Mouse (Mus musculus) heart, embryonic 16.5 days (tissue): ENCODE measurements at regions not wholly inside any gene's neighbourhood (a gene's known extent, or its start where the extent isn't known, plus 50 kb on each side); places are given as distances from the start of the nearest gene placed in this dataset.

Experiments used
- ATAC-seq: fragments of 200-750 bp; cut with Nextera tagmentation; replicated peaks from 2 replicates; pipeline ENCODE4 v1.8.0; 2017; ENCODE audit warnings: moderate number of reproducible peaks; ENCODE audit not compliant: insufficient read depth, low FRiP score; ENCODE audit errors: extremely low read depth
- H3K27ac ChIP-seq: fragments of 300-500 bp; sonication (generic); 2 replicates; pipeline ENCODE4 v1.5.1; 2014; ENCODE audit warnings: mild to moderate bottlenecking, low read length, control low read depth, moderate library complexity
- H3K27me3 ChIP-seq: fragments of 300-500 bp; sonication (generic); 2 replicates; pipeline ENCODE4 v1.6.1; 2014; ENCODE audit warnings: low read length, mixed read lengths; ENCODE audit not compliant: control insufficient read depth, insufficient read depth
- H3K36me3 ChIP-seq: fragments of 300-500 bp; sonication (generic); 2 replicates; pipeline ENCODE4 v1.6.1; 2014; ENCODE audit not compliant: control insufficient read depth, insufficient read depth
- H3K4me1 ChIP-seq: fragments of 300-500 bp; sonication (generic); 2 replicates; pipeline ENCODE4 v1.6.1; 2014; ENCODE audit warnings: low read length, mixed read lengths; ENCODE audit not compliant: control insufficient read depth, insufficient read depth
- H3K4me2 ChIP-seq: fragments of 300-500 bp; sonication (generic); 2 replicates; pipeline ENCODE4 v1.6.1; 2014; ENCODE audit warnings: low read depth, mild to moderate bottlenecking, control low read depth, low read length
- H3K4me3 ChIP-seq: fragments of 300-500 bp; sonication (generic); 2 replicates; pipeline ENCODE4 v1.5.1; 2014; ENCODE audit warnings: mild to moderate bottlenecking, control low read depth, low read length
- H3K9ac ChIP-seq: fragments of 300-500 bp; sonication (generic); 2 replicates; pipeline ENCODE4 v1.6.1; 2014; ENCODE audit warnings: low read length, control low read depth
- H3K9me3 ChIP-seq: fragments of 300-500 bp; sonication (generic); replicated peaks from 2 replicates; pipeline ENCODE4 v1.6.1; 2016; ENCODE audit warnings: low read length; ENCODE audit not compliant: control insufficient read depth
- WGBS: fragments of 180-500 bp; shearing (Covaris S2); extraction: QIAGEN DNeasy Blood & Tissue Kit; methylation state at CpG from one replicate; pipeline ENCODE4 v1.1.7; 2014; 5-methylcytosine and 5-hydroxymethylcytosine counted together

DNA sequence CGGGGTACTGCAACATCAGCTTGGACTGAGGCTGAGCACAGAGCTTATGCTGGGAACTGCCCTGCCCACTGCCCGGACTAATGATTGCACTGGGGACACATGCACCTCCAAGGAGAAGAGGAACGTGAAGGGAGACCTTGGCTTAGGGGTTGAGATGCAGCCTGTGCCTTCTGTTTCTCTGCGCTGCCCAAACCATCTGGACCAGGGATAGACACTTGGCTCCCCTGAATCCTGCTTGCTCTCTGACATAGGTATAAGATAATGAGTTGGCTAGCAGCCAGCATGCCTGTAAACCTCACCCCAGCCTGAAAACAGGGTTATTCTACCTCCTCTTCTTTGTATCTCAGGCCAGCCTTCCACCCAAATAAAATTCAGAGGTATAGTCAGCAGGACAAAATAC is 81.5 kb downstream of the Ackr3 start:
- no peak for ATAC-seq
- no peaks in the 10 kb centered on the region for H3K36me3 ChIP-seq
- H3K9me3 ChIP-seq = 0 out of 2 replicates have a peak, but pooled peaks cover 3% of the 10 kb centered on the region
- H3K4me3 ChIP-seq = no peak overlapping the region
- H3K4me2 ChIP-seq = no peak overlapping the region
- 50% methylated on average over 4 of the region's 4 CpGs for WGBS
- H3K27ac ChIP-seq = no peak overlapping the region
- H3K27me3 ChIP-seq = no peaks in the 10 kb centered on the region; the same call in 1 of the 2 replicates
- H3K4me1 ChIP-seq = peaks cover 7% of the 10 kb centered on the region
- no peak overlapping the region for H3K9ac ChIP-seq

DNA sequence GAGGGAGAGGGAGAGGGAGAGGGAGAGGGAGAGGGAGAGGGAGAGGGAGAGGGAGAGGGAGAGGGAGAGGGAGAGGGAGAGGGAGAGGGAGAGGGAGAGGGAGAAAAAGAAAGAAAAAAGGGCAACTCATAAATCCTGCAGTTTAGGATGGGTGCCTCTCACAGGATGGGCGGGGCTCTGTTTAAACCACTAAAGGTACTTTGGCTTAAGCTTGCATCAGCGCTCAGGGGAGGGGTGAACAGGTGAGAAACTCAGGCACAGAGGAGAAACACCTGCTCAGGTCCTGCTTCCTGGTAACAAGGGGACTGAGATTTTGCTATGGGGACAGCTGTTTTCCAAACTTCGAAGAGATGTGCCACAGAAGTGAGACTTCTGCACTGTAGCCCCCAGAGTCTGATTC is 83.5 kb downstream of the Ackr3 start:
- H3K9me3 ChIP-seq = no peaks in the 10 kb centered on the region
- no peaks in the 10 kb centered on the region for H3K36me3 ChIP-seq
- WGBS = 89% methylated on average over 3 of the region's 3 CpGs
- no peak overlapping the region for H3K27ac ChIP-seq
- no peak overlapping the region for H3K4me2 ChIP-seq
- no peak for ATAC-seq
- no peak overlapping the region for H3K9ac ChIP-seq
- H3K4me3 ChIP-seq = no peak overlapping the region
- peaks cover 8% of the 10 kb centered on the region for H3K4me1 ChIP-seq
- no peaks in the 10 kb centered on the region; the same call in 1 of the 2 replicates for H3K27me3 ChIP-seq

DNA sequence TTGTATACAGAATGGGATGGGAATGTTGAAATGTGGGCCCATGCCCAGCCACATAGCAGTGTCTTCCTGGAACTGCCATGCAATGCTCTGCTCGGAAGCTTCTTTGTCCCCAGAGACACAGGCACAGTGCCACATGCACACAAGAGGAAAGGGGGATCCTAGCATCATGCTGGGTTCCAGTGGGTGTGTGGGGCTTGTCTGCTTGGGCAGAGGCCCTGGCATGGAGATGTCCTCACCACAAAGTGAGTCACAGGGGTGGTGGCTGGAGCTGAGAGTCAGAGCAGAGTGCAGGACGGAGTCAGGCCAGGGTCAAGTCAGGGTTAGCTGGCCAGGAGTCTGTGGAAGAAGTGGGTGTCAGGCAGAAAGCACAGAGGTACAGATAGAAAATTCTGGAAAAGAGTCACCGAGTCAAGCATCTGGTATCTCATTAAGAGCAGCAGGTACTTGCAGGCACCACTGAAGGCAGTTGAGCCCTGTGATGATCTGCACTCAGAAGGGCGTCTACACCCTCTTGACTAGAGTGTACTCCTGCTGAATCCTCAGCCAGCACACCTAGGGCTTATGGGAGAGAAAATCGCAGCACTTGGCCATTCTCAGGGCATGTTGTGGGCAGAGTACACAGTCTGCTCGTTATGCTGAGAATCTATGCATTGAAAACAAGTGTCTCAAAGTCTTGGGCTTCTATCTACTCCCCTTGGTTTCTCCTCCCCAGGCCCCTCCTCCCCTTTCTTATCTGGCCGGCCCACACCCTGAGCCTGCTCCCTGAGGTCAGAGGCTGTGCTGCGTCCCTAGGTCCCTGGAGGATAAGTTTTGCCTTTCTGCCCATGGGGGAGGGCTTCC is 85.3 kb downstream of the Ackr3 start:
- 42% methylated on average over 8 of the region's 8 CpGs for WGBS
- peaks cover 8% of the 10 kb centered on the region for H3K4me1 ChIP-seq
- H3K4me2 ChIP-seq = no peak overlapping the region
- H3K27me3 ChIP-seq = no peaks in the 10 kb centered on the region; the same call in 1 of the 2 replicates
- H3K9ac ChIP-seq = no peak overlapping the region
- no peaks in the 10 kb centered on the region for H3K9me3 ChIP-seq
- 0 out of 2 replicates have a peak overlapping the region, but pooled peaks have one; percentile 3 for H3K27ac ChIP-seq
- no peaks in the 10 kb centered on the region for H3K36me3 ChIP-seq
- no peak overlapping the region for H3K4me3 ChIP-seq
- peak; percentile 45; the same call in 1 of the 2 replicates for ATAC-seq

DNA sequence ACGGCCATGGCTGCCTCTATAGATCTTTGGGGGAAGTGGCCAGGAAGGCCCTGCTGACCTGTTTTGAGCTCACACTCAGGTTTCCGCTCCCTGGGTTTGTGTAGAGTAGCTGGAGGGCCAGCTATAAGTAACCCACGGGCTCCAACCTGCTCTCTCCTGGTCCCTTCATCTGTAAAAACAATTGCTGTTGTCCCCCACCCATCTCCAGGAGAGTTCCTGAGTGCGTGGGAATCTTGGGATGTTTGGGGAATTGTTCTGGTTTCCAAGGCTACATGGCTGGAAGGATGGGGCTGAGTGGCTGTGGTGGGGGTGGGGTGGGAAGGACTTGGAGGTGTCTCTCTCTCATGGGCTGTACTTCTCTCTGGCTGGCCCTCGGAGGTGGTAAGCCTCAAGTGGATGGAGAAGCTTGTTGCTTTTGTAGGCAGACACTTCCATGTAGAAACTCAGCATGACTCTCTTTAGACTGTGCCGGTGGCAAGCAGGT is 86.0 kb downstream of the Ackr3 start:
- H3K27ac ChIP-seq = peak overlapping the region; percentile 13; the same call in 1 of the 2 replicates
- H3K4me2 ChIP-seq = no peak overlapping the region
- H3K27me3 ChIP-seq = no peaks in the 10 kb centered on the region; the same call in 1 of the 2 replicates
- 32% methylated on average over 6 of the region's 6 CpGs for WGBS
- no peak overlapping the region for H3K9ac ChIP-seq
- peak; percentile 71 for ATAC-seq
- peaks cover 7% of the 10 kb centered on the region for H3K4me1 ChIP-seq
- no peak overlapping the region for H3K4me3 ChIP-seq
- H3K9me3 ChIP-seq = no peaks in the 10 kb centered on the region
- no peaks in the 10 kb centered on the region for H3K36me3 ChIP-seq

DNA sequence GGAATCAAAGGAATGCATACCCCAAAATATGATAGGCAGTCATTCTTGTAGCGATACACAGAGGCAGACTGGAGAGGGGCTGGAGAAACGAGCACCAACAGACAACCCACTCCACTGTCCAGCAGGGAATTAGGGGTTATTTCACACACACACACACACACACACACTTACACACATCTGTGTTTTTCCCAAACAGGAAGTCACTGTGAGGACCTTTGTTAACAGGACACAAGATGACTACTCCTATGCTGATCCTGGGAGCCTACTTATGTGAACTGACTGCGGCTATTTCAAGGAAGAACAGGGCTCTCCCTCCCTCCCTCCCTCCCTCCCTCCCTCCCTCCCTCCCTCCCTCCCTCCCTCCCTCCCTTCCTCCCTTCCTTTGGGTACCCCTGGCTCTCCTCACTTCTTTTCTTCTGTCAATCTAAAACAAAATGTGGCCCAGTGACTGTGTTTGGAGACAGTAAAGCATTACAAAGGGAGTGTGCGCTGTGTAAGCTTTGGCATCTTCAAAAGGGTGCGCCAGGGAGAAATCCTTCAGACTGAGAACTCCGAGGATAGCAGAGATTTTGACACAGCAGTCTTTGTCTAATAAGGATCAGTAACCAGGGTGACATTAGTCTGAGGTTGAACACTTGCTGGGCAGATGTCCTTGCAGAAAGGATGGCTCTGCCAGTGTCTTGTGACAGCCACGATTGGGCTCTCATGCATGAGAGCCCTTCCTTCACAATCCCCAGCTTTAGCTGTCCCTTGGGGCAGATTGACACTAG is 86.8 kb downstream of the Ackr3 start:
- no peak overlapping the region for H3K4me2 ChIP-seq
- peaks cover 5% of the 10 kb centered on the region for H3K4me1 ChIP-seq
- H3K9me3 ChIP-seq = no peaks in the 10 kb centered on the region
- no peaks in the 10 kb centered on the region for H3K36me3 ChIP-seq
- no peak overlapping the region for H3K9ac ChIP-seq
- no peaks in the 10 kb centered on the region for H3K27me3 ChIP-seq
- 66% methylated on average over 7 of the region's 7 CpGs for WGBS
- H3K27ac ChIP-seq = peak overlapping the region; percentile 13; the same call in 1 of the 2 replicates
- no peak overlapping the region for H3K4me3 ChIP-seq
- no peak for ATAC-seq

DNA sequence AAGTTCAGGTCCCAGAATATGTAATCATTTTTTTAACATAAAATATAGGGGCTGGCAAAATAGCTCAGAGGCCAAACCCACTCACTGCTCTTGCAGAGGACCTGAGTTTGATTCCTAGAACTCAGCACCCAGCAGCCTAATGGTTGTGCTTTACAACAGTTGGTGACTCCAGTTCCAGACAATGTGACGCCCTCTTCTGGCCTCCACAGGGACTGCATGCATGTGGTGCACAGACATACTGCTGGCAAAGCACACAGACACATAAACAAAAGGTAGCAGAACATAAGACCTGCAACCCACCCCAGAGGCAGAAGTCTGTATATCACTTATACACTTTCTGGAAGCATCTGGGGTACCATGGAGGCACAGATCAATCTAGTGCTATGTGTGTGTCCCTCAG is 87.5 kb downstream of the Ackr3 start:
- ATAC-seq = no peak
- Histone ChIP-seq H3K4me1 (peaks cover 5% of the 10 kb centered on the region), H3K9me3 (no peaks in the 10 kb centered on the region), H3K36me3 (no peaks in the 10 kb centered on the region), H3K27ac (no peak overlapping the region), H3K4me2 (no peak overlapping the region), H3K27me3 (no peaks in the 10 kb centered on the region), H3K9ac (no peak overlapping the region), H3K4me3 (no peak overlapping the region)
- 65% methylated on average over 1 of the region's 1 CpGs for WGBS

DNA sequence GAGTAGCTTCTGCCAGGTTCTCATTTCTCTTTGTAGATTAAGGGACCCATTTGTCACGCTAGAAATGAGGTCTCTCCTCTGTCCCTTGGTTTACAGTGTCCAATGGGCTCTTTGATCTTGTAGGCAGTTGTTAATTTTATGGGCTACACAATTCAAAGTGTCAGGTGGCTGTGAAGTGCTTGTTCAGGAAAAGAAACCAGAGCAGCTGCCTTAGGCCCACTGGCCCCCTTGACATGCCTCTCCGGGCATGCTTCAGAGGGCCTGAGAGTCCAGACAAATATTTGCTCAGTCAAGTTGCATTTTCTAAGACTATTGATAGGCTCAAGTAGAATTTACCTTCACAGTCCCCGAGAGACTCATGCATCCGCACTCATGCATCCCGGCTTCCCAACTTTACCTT is 94.0 kb downstream of the Ackr3 start:
- no peak overlapping the region for H3K4me3 ChIP-seq
- no peaks in the 10 kb centered on the region for H3K36me3 ChIP-seq
- no peaks in the 10 kb centered on the region for H3K9me3 ChIP-seq
- no peak overlapping the region for H3K4me2 ChIP-seq
- no peaks in the 10 kb centered on the region for H3K27me3 ChIP-seq
- no peak overlapping the region for H3K27ac ChIP-seq
- WGBS = 67% methylated on average over 5 of the region's 5 CpGs
- no peak overlapping the region for H3K9ac ChIP-seq
- ATAC-seq = no peak
- no peaks in the 10 kb centered on the region for H3K4me1 ChIP-seq

DNA sequence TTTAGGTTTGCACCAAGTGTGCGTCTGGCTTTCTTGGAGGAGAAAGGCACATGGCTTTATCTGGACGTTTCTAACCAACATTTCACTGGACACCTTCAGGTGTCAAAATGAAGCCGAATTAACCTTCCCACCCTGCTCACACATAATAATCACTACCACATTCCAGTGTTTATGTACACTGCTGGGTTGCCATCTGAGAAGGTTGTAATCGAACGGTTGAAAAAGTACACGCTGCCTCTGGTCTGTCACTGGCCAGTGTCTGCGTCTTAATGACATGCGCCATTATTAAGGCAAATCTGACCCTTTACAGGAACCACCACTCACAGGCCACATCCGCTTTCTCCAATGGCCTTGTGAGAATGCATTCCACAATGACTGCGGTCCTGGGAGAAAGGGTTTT is 96.4 kb downstream of the Ackr3 start:
- H3K4me3 ChIP-seq = no peak overlapping the region
- no peak for ATAC-seq
- no peak overlapping the region for H3K27ac ChIP-seq
- no peaks in the 10 kb centered on the region for H3K27me3 ChIP-seq
- H3K9ac ChIP-seq = no peak overlapping the region
- H3K9me3 ChIP-seq = 0 out of 2 replicates have a peak, but pooled peaks cover 2% of the 10 kb centered on the region
- 63% methylated on average over 10 of the region's 10 CpGs for WGBS
- no peak overlapping the region for H3K4me2 ChIP-seq
- no peaks in the 10 kb centered on the region for H3K4me1 ChIP-seq
- no peaks in the 10 kb centered on the region for H3K36me3 ChIP-seq

DNA sequence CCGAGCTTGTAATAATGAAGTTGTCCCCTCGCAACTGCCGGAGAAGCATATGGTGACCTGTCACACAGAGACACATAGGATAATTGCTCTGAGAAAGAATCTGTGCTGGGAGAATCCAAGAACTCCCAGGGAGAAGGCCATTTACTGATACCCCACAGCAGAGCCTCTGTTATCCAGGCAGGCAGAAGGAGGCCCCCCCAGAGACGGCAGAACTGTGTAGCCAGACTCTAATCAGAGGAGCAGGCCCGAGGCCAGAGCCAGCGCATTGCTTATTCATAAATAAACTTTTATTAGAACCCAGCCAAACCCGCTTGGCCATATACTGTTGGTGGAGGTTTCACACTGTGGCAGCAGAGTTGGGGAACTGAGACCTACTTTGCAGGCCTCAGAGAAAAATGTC is 100.6 kb downstream of the Ackr3 start:
- H3K27me3 ChIP-seq = no peaks in the 10 kb centered on the region
- no peaks in the 10 kb centered on the region for H3K4me1 ChIP-seq
- H3K9me3 ChIP-seq = 0 out of 2 replicates have a peak, but pooled peaks cover 2% of the 10 kb centered on the region
- no peak overlapping the region for H3K9ac ChIP-seq
- no peak for ATAC-seq
- H3K4me3 ChIP-seq = no peak overlapping the region
- no peaks in the 10 kb centered on the region for H3K36me3 ChIP-seq
- H3K27ac ChIP-seq = no peak overlapping the region
- no peak overlapping the region for H3K4me2 ChIP-seq
- WGBS = 71% methylated on average over 7 of the region's 7 CpGs
